Mouse (Mus musculus) embryonic stem cell, embryonic (primary cell): Measurements from ENCODE around the gene Ccser1.

Experiments
- CTCF ChIA-PET, 4 experiments: fragments of 300-600 bp in 2 of 4; fragments of 350-600 bp in 2 of 4; sonication (Branson Sonifier 250); formaldehyde crosslinking; loops; one replicate each; lab custom pipeline; 2022; ENCODE audit warnings: inconsistent platforms in 2 of 4; lab: Charles Lee
- POLR2A ChIA-PET, 4 experiments: fragments of 300-600 bp in 2 of 4; fragments of 350-600 bp in 2 of 4; sonication (Branson Sonifier 250); formaldehyde crosslinking; loops; one replicate each; lab custom pipeline; 2022; ENCODE audit warnings: antibody characterized with exemption in 4 of 4, inconsistent platforms in 1 of 4; lab: Charles Lee

Gene Ccser1

DNA sequence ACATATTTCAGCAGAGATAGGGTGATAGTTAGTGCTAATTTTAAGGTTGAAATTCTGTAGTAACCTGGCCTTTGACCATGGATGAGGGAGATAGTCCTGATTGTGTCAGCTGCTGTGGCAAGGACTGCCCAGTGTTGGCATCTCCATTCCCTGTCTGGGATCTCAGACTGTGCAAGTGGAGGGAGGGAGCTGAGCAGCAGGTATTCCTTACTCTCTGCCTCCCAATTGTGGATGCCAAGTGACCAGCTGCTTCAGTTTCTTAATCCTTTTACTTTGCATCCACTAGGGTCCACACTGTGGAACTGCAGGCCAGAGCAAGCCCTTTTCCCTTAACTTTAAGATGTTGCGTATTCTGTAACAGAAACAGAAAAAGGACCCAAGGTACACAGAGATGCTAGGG is 154.3 kb downstream of the Ccser1 start:
- ChIA-PET CTCF (no interaction called here), POLR2A (no interaction called here)

DNA sequence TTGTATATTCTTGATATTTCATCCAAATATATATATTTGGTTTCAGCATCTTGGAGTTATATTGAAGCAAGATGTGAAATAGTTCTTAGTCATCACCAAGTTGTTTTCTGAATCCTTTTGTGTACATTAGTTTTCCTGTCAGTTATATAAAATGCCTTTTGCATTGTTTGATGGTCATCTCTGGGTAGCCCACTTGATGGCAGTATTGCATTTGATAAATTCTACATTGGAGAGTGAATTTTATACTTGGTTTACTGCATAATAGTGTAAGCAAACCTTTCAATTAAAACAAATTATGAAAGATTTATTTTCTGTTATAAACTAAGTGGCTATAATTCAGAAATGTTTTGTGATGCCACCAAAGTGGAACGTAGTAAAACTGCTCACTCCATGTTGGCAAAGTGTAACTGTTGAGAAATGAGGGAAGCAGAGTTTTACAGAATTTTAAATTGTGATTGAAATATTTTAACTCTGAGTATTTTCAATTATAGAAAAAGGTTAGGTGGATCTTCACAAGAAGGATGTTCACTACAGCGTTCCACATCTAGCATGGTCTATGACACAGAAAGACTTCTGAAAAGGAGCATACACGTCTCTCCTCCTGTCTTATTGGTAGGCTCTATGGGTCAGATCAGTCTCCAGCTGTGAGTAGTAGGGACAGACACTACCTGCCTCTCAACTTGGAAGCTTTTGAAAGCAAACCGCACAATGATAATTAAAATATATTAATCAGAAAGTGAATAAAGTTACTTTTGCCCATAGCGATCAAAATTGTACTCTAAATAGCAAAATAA is 167.1 kb downstream of the Ccser1 start:
- POLR2A ChIA-PET, result no interaction called here
- CTCF ChIA-PET, result interaction anchor here in 2 of 4 experiments (0.6 kb wide), 2 partner anchors 120 to 378 kb away, joined by 5 to 6 read pairs; no protein-coding TSS in a partner anchor

DNA sequence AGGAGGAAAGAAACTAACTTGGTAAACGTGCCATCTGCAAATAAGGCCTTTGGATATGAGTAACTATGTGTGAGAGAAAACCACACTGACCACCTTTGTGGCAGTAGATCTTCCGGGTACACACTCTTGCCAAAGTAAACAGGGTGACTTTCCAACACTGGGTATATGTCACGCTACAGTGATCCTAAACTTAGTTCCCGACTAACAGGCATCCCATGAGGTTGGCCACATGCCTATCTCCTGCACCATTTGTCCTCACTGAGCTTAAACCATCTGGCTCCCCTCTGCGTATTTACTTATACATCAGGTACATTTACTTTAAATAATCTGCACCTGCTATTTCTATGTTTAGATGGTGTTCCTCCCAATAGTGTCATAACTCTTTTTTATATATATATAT is 183.6 kb downstream of the Ccser1 start:
- CTCF ChIA-PET, result no interaction called here
- POLR2A ChIA-PET, result no interaction called here

DNA sequence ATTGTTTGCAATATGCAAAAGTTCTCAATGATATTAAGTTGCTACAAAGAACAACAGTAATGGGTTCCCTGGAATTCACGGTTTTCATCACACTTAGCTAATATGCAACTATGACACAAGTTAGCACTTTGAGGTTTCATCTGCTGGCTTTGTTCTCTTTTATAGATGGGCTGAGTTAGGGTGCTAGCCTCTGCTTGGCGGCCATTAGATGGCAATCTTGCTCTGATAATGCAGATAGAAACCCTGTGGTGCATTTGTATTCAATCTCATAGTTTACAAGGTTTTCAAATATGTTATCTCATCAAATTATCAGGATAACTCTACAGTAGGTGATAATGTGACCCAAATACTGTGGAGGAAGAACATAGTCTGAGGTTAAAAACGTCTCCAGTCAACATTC is 202.4 kb downstream of the Ccser1 start:
- ChIA-PET POLR2A (no interaction called here), CTCF (no interaction called here)

DNA sequence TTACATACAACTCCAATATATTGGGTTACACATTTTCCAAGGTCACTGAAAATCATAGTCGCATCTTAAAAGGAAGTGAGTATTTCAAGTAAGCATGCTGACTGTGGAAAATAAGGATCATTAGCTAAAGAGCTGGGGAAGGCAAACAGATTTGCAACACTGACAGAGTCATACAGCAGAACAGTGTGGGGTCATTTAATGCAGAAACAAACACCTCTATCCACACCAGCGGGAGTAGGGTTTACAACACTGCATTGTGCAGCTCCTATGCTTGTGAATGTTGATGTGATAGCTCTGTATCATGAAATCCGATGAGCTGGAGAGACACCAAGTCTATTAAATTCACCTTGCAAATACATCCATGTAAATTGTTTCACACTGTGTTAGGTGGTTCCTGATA is 202.9 kb downstream of the Ccser1 start:
- CTCF ChIA-PET, result no interaction called here
- POLR2A ChIA-PET, result no interaction called here

DNA sequence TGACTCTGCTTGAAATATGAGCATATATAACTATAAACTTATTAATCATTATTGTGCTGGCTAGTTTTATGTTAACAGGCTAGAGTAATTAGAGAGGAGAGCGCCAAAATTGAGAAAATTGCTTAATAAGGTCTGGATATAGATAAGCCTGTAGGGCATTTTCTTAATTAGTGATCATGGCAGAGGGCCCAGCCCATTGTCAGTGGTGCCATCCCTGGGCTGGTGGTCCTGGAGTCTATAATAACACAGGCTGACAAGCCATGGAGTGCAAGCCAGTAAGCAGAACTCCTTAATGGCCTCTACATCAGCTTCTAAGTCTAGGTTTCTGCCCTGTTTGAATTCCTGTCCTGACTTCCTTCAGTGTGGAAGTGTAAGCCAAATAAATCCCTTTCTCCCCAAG is 206.9 kb downstream of the Ccser1 start:
- POLR2A ChIA-PET, result no interaction called here

DNA sequence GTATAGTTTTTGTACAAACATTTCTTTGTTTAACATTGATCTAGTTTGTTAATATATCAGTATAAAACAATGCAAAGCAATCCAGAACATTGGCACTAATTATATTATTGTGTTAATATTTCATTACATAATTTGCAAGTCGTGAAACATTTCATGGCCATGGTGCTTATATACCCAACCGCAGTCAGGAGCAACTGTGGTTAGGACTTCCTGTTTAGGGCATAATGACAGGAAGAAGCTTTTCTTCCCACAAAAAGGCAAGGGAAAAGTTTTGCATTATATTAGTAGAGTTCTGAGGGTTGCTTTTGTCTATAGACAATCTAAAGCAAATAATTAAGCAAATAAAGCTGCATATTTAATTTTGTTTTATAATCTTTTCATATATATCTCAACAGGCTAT is 247.4 kb downstream of the Ccser1 start:
- ChIA-PET POLR2A (no interaction called here), CTCF (no interaction called here)

More for the DNA sequence above, 206.9 kb downstream of the Ccser1 start:
- CTCF ChIA-PET, result no interaction called here

DNA sequence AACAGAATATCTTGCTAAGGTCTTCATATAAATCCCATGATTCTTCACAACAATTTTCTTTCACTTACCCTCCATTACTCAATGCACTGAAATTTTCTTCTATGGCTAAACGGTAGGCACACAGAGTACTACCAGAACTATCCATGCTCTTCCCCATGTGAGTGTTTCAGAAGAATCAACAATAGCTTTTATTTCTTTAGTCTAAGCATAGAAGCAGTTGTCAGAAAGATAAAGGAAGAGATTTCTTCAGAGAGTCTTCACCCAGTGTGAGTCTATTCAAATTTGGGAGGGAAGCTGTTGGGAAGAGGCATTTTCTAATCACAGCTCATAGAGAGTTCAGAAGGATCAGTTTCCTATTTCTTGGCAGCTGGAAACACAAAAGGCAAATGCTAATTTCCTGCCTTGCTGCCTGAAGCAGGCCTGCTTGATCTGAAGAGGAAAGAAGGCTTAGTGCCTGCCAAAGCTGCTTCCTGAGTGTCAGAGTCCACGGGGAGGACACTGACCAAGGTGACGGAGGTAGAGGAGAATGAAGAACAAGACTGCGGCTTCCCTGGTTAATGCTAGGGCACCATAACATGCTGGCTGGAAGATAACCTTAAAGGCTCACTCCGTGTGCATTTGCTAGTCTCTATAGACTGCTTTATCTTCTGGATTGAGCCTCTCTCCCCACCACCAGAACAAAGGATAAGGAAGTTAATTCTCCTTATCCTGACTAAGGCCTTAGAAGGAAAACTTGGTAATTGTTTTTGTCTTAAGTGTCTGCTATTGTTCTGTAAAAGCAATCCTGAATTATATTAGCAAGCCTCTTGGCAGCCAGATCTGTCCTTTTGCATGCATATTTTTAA is 251.0 kb downstream of the Ccser1 start:
- CTCF ChIA-PET, result no interaction called here
- POLR2A ChIA-PET, result interaction anchor here in 1 of 4 experiments (0.5 to 0.6 kb wide), 2 partner anchors 9 to 220 kb away, joined by 3 read pairs; no protein-coding TSS in a partner anchor

DNA sequence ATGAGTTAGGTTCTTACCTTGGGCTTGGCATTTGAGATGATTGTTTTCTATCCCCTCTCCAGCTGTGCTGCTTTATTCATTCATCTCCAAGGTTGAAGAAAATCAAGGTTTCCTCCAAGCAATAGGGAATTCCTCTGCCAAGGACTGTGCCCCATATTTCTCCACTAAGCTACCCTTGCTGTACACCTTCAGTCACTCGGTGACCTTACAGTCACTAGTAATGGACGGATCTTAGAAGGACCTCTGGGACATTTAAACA is 251.5 kb downstream of the Ccser1 start:
- POLR2A ChIA-PET, result interaction anchor here in 1 of 4 experiments (0.6 kb wide), 1 partner anchor 9 kb away, joined by 3 read pairs; no protein-coding TSS in a partner anchor
- CTCF ChIA-PET, result no interaction called here

DNA sequence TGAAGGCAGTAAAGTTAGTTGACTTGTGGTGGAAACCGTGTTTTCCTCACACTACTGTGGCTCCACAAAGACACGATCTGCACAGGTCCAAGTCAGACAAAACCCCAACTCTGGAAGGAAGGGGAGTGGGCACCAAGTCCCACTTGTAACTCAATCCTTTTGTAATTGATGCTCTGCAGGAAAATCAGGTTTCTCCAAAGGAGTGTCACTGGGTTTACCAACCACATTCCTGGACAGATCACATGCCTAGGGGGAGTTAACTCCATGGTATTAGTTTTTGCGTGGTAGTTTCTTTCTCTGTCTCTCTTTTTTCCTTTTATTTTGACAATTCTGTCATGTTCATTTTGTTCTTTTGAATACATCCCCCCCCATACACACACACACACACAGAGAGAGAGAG is 252.0 kb downstream of the Ccser1 start:
- POLR2A ChIA-PET, result interaction anchor here in 1 of 4 experiments (0.6 kb wide), 1 partner anchor 8 kb away, joined by 3 read pairs; no protein-coding TSS in a partner anchor
- CTCF ChIA-PET, result no interaction called here

DNA sequence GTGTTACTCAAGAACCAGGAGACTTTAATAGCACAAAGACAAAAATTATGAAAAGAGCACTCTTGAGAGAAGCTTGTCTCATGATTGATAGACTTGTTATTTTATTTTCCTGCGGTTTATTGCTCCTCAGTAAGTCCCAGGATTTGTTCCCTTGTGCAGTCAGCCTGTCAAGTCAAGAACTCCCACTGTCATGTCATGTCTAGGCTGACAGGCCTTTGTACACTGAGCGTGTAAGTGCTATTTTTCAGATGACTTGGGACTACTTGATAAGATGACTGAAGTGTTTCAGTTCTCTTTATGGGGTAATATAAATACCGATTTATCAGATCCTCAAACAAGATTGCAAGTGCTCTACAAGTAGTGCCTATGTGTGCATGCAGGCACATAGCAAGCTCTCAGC is 252.6 kb downstream of the Ccser1 start:
- ChIA-PET CTCF (no interaction called here), POLR2A (no interaction called here)

DNA sequence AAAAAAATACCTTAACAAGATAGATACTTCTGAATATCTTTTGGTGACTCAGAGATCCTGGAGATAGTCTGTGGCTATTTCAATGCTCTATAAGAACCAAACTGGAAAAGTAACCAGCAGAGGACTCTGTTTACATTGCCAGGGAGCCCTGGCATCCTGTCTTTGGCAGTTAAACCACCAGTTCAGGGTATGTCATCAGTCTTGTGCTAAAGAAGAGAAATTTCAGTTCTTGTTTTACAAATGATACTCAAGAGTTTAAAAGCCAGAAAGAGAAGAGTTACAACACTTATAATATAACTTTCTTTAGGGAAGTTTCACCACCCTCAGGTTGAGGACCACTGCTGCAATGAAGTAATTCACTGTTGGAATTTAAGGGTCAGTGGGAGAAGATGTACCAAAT is 258.0 kb downstream of the Ccser1 start:
- POLR2A ChIA-PET, result no interaction called here
- CTCF ChIA-PET, result no interaction called here

DNA sequence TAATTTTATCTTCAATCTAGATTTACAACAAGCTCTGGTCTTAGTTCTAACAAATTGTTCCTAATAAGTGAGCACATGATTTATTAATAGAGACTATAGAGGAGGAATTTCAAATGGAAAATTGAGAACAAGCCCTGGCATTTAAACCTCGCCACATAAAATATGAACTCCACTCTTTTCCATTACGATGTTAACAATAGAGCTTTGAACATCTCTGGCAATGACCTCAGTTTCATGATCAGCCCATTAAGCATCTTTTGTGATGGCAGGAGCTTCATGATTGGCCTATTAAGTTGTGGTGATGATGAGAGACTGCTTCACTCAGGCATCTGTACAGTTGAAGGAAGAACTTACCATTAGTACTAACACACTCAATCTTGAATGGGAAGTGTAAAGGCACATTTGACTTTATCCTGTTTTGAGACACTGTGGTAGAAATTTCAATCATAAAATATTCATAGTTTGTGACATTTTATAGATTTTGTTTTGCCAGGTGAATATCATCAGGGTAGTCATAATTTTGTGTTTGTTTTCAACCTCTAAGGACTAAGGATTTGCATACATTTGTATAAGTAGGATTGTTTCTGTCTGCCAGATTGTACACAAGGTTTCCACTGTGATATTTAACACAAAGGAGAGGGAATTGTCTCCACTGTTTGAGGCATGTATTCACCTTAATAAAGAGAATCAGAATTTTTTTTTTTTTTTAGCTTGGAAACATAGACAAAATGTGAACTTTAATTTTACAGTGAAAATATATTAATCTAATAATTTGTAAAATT is 291.4 kb downstream of the Ccser1 start:
- ChIA-PET CTCF (no interaction called here), POLR2A (no interaction called here)

DNA sequence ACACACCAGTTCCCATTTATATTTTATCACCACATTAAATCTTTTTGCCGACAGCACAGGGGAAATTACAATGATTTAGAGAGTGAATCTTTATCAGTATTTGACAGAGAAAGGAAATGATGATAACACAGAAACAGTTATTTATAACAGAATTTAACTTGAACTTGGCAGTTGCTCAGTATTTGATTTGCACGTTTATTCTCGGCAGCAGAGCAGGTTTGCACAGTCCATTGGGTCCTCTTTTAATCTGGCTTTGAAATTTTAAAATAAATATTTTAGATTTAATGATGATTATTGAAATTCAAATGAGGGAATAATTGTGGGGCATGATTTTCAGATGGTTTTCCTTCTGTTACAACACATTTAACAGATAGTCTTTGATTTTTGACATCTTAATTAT is 305.2 kb downstream of the Ccser1 start:
- POLR2A ChIA-PET, result no interaction called here

DNA sequence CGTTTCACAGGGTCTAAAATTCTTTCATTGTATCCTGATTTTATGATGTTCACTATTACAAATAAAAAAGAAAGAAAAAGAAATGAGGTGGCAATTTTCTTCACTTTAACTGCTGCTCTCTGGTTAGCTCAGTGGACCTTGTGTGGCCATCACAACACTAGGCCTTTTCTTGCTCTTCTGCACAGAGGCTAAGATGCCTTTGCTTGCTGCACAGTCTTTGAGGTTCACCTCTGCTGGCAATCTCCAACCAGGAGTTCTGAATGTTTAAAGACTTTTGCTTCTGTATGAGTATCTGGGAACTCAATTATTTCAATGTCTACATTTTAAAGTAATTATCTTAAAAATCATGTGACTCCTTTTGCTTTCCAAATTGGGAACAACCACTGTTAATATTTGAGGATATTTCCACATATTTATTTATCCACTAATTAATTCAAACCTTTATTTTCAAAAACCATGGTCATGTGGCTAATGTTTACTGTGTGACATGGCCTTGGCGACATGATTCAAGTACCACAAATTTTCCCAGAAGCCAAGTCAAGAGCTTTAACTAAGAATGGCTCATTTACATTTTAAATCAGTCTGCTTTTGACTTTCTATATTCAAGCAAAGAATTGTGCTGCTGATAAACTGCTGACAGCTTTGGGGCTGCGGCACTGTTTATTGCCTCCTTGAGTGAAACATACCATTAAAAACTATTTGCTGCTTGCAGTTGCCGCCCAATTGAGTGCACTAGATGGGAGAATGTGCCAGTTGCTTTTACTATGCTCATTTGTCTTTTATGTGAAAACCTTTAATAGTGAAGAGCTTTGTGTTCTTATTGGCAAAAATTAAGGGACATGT is 312.1 kb downstream of the Ccser1 start:
- POLR2A ChIA-PET, result no interaction called here
- CTCF ChIA-PET, result interaction anchor here in 1 of 4 experiments (0.6 kb wide), 1 partner anchor 180 kb away, joined by 7 read pairs; no protein-coding TSS in a partner anchor

More for the DNA sequence above, 305.2 kb downstream of the Ccser1 start:
- CTCF ChIA-PET, result no interaction called here

DNA sequence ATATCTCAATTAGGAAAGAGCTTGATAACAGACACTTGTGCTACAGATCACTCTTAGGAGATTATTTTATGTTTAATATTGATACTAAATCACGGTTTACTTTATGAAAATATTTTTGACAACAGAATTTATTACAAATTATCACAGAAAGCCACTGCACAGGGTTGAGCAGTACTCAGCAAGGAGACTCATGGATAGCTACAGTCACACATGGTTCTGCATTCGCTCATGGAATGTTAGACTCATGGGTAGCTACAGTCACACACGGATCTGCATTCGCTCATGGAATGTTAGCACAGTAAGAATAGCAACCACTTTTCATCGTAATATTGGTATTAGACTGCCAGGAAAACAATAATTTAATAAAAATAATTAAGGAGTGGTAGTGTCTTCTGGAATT is 313.3 kb downstream of the Ccser1 start:
- CTCF ChIA-PET, result no interaction called here

DNA sequence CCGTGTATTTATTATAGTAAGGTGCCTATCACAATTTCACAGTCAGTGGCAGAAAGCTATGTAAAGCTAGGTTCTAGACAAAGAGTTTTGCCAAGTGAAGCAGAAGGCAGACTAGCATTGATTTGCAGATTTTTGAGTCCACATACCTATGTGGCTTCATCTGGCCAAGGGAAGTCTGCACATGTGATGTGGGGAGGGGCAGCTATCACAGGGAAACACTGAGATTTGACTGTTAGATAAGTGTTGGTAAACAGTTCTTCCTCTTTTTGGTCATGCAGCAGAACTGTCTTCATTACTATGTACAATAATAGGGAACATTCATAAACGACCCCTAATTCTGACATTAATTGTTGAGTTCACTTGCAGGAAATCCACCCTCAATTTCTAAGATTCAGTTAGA is 335.2 kb downstream of the Ccser1 start:
- ChIA-PET CTCF (no interaction called here), POLR2A (no interaction called here)

More for the DNA sequence above, 313.3 kb downstream of the Ccser1 start:
- POLR2A ChIA-PET, result interaction anchor here in 1 of 4 experiments (0.7 kb wide), 1 partner anchor 1848 kb away, joined by 3 read pairs; no protein-coding TSS in a partner anchor

DNA sequence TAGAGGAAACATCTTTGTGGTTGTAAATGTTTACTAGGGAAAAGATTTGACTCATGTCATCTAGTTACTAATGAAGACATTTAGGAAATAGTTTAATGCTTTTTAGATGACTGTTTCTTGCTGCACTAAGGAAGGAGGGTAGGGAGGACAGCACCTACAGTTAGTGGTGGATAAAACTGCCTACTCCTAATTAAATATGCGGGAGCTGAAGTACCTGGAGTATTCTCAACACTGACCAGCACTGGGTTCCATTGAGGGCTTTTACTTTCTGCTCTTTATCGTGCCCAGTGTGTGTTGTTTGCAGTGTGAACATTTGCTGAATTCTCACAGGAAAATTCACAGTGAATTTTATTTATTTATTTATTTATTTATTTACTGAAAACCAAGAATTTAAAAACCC is 341.5 kb downstream of the Ccser1 start:
- ChIA-PET POLR2A (interaction anchor here in 1 of 4 experiments (0.6 kb wide), 1 partner anchor 134 kb away, joined by 7 read pairs; no protein-coding TSS in a partner anchor), CTCF (no interaction called here)

DNA sequence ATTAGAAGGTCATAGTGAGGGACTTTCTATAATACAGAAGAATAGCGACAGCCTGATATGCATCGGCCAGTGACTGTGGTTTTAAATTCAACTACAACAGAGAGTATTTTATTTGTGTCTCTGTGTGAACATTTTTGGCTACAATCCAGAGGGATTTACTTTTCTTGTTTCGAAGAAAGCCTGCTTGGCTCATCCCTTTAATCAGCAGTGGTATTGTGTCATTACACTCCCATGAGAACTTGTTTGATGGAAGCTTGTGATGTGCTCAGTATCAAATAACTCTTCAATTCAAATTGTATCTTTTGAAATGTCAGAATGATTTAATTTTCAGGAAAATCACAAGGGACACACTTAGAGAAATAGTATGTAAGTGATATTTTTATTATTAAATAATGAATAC is 342.0 kb downstream of the Ccser1 start:
- ChIA-PET POLR2A (interaction anchor here in 1 of 4 experiments (0.6 kb wide), 1 partner anchor 134 kb away, joined by 7 read pairs; no protein-coding TSS in a partner anchor), CTCF (no interaction called here)
